Mouse (Mus musculus): ENCODE measurements around the gene Fam89b. TPM values are rescaled to one million over a fixed set of nuclear protein-coding genes. Genes with fewer than 3 reads are reported as not detected.
A peak's percentile ranks its signal among the peaks of the same experiment; 100 is the strongest.
"Not testable (repeated sequence)": the region's sequence is repeated elsewhere in the genome, so short reads cannot be mapped to it uniquely, and the experiment has no call there.

Gene Fam89b
- polyA plus RNA-seq, 2 experiments: 125 to 169 TPM

- DNase-seq (ENCODE audit: low spot score): no peak
- 3% methylated on average over 7 of the region's 7 CpGs for whole genome bisulfite sequencing
- Histone ChIP-seq H3K4me3 (replicated peaks; ENCODE audit: low read length) (peak overlapping the region; percentile 88), H3K27ac (replicated peaks; ENCODE audit: low read depth, low read length) (peak overlapping the region; percentile 91), H3K27me3 (ENCODE audit: control insufficient read depth, insufficient read depth, low read length) (no peaks in the 10 kb centered on the region), H3K9ac (ENCODE audit: low read depth, low read length, severe bottlenecking) (peak overlapping the region; percentile 79), H3K4me2 (replicated peaks; ENCODE audit: low read depth, low read length, severe bottlenecking) (peak overlapping the region; percentile 77), H3K4me1 (ENCODE audit: control insufficient read depth, insufficient read depth, low read length) (peaks cover 26% of the 10 kb centered on the region), H3K9me3 (ENCODE audit: control insufficient read depth, low read length) (no peaks in the 10 kb centered on the region), H3K36me3 (ENCODE audit: control insufficient read depth, insufficient read depth, low read length) (peaks cover 60% of the 10 kb centered on the region)
- ATAC-seq (ENCODE audit: low FRiP score, low read depth): no peak
- no peak for TF ChIP-seq POLR2A (IDR thresholded peaks at IDR 0.05; ENCODE audit: borderline replicate concordance, extremely low read depth, insufficient read depth, insufficient read length)
These were observed 40.4 kb downstream of the Fam89b start for GRCm38 (mm10) chr19:5689088-5689428.

- H3K36me3 ChIP-seq (ENCODE audit: control insufficient read depth, insufficient read depth, low read length): peaks cover 60% of the 10 kb centered on the region
- peak within 1 kb of the TSS; percentile 77 for H3K4me2 ChIP-seq (replicated peaks; ENCODE audit: low read depth, low read length, severe bottlenecking)
- no peaks in the 10 kb centered on the region for H3K9me3 ChIP-seq (ENCODE audit: control insufficient read depth, low read length)
- 3% methylated on average over 68 of the region's 69 CpGs for WGBS
- DNase-seq (ENCODE audit: low spot score) (peak; percentile 99), ATAC-seq (ENCODE audit: low FRiP score, low read depth) (peak; percentile 93)
- TF ChIP-seq POLR2A (IDR thresholded peaks at IDR 0.05; ENCODE audit: borderline replicate concordance, extremely low read depth, insufficient read depth, insufficient read length): 0 out of 2 replicates have a peak, but pooled peaks have one; percentile 35
- no peaks in the 10 kb centered on the region for H3K27me3 ChIP-seq (ENCODE audit: control insufficient read depth, insufficient read depth, low read length)
- H3K4me3 ChIP-seq (replicated peaks; ENCODE audit: low read length): peak within 1 kb of the TSS; percentile 88
- H3K4me1 ChIP-seq (ENCODE audit: control insufficient read depth, insufficient read depth, low read length): peaks cover 26% of the 10 kb centered on the region
- peak within 1 kb of the TSS; percentile 79 for H3K9ac ChIP-seq (ENCODE audit: low read depth, low read length, severe bottlenecking)
- peak within 1 kb of the TSS; percentile 91 for H3K27ac ChIP-seq (replicated peaks; ENCODE audit: low read depth, low read length)
These were observed 41.0 kb downstream of the Fam89b start, which contains the start of the genes Map3k11 and Pcnx3 for GRCm38 (mm10) chr19:5688200-5689087. Gene Map3k11 (plus strand): TSS chr19:5688742. Gene Pcnx3 (minus strand): TSS chr19:5688908.

DNA sequence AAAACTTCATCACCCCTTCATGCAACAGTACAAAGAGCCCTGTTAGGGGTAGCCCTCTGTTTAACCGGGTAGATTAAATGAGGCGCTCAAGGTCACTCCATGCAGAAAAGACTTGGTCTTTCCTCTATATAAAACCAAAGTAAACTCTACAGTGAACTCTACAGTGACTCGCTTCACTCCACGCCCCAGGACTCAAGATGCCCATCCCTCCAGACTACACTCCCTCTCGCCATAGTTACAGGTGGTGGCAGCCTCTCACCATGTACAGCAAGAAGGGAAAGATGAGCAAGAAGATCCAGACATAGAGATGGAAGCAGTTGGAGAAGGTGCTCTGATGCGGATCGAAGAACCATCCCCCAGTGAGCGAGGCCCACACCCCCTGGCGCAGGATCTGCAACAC, 41.7 kb downstream of the Fam89b start:
- H3K27me3 ChIP-seq (ENCODE audit: control insufficient read depth, insufficient read depth, low read length): no peaks in the 10 kb centered on the region
- no peaks in the 10 kb centered on the region for H3K9me3 ChIP-seq (ENCODE audit: control insufficient read depth, low read length)
- DNase-seq (ENCODE audit: low spot score) (no peak), ATAC-seq (ENCODE audit: low FRiP score, low read depth) (no peak)
- H3K36me3 ChIP-seq (ENCODE audit: control insufficient read depth, insufficient read depth, low read length): peaks cover 60% of the 10 kb centered on the region
- no peak for TF ChIP-seq POLR2A (IDR thresholded peaks at IDR 0.05; ENCODE audit: borderline replicate concordance, extremely low read depth, insufficient read depth, insufficient read length)
- H3K27ac ChIP-seq (replicated peaks; ENCODE audit: low read depth, low read length): no peak overlapping the region
- H3K9ac ChIP-seq (ENCODE audit: low read depth, low read length, severe bottlenecking): peak overlapping the region; percentile 74
- H3K4me2 ChIP-seq (replicated peaks; ENCODE audit: low read depth, low read length, severe bottlenecking): peak overlapping the region; percentile 77
- WGBS: 13% methylated on average over 9 of the region's 9 CpGs
- peaks cover 22% of the 10 kb centered on the region for H3K4me1 ChIP-seq (ENCODE audit: control insufficient read depth, insufficient read depth, low read length)
- peak overlapping the region; percentile 88 for H3K4me3 ChIP-seq (replicated peaks; ENCODE audit: low read length)

GRCm38 (mm10) chr19:5686954-5687353, 42.5 kb downstream of the Fam89b start:
- H3K27ac ChIP-seq (replicated peaks; ENCODE audit: low read depth, low read length); H3K27me3 ChIP-seq (ENCODE audit: control insufficient read depth, insufficient read depth, low read length); H3K4me3 ChIP-seq (replicated peaks; ENCODE audit: low read length); ATAC-seq (ENCODE audit: low FRiP score, low read depth); H3K4me2 ChIP-seq (replicated peaks; ENCODE audit: low read depth, low read length, severe bottlenecking); H3K9ac ChIP-seq (ENCODE audit: low read depth, low read length, severe bottlenecking); H3K9me3 ChIP-seq (ENCODE audit: control insufficient read depth, low read length); DNase-seq (ENCODE audit: low spot score): not testable (repeated sequence)
- Histone ChIP-seq H3K4me1 (ENCODE audit: control insufficient read depth, insufficient read depth, low read length) (peaks cover 19% of the 10 kb centered on the region), H3K36me3 (ENCODE audit: control insufficient read depth, insufficient read depth, low read length) (peaks cover 65% of the 10 kb centered on the region)
- 92% methylated on average over 8 of the region's 12 CpGs for WGBS

DNA sequence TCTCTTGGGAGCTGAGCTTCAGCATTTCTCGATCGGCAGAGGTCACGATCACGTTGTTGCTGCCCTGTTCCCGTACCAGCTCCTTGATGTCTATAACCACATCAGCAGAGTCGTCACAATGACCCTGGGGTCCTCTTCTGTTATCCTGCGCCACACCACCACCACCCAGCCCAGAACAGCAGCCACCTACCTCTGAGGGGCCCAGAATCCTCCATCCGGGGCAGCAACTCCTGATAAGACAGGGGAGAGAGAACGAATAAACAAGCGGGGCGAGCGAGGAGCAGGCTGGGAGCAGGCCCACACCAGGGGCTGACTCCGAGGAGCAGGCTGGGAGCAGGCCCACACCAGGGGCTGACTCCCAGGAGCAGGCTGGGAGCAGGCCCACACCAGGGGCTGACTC, 43.0 kb downstream of the Fam89b start:
- no peak for DNase-seq (ENCODE audit: low spot score)
- H3K27ac ChIP-seq (replicated peaks; ENCODE audit: low read depth, low read length): no peak overlapping the region
- H3K4me3 ChIP-seq (replicated peaks; ENCODE audit: low read length): no peak overlapping the region
- no peaks in the 10 kb centered on the region for H3K9me3 ChIP-seq (ENCODE audit: control insufficient read depth, low read length)
- WGBS: 91% methylated on average over 13 of the region's 13 CpGs
- no peak for ATAC-seq (ENCODE audit: low FRiP score, low read depth)
- peaks cover 14% of the 10 kb centered on the region for H3K4me1 ChIP-seq (ENCODE audit: control insufficient read depth, insufficient read depth, low read length)
- H3K36me3 ChIP-seq (ENCODE audit: control insufficient read depth, insufficient read depth, low read length): peaks cover 65% of the 10 kb centered on the region
- H3K4me2 ChIP-seq (replicated peaks; ENCODE audit: low read depth, low read length, severe bottlenecking): no peak overlapping the region
- no peaks in the 10 kb centered on the region for H3K27me3 ChIP-seq (ENCODE audit: control insufficient read depth, insufficient read depth, low read length)
- H3K9ac ChIP-seq (ENCODE audit: low read depth, low read length, severe bottlenecking): no peak overlapping the region
- no peak for TF ChIP-seq POLR2A (IDR thresholded peaks at IDR 0.05; ENCODE audit: borderline replicate concordance, extremely low read depth, insufficient read depth, insufficient read length)
